Mouse (Mus musculus) 3134 (cell line): ENCODE results near the gene Srd5a2.
"Not testable (repeated sequence)": the region's sequence is repeated elsewhere in the genome, so short reads cannot be mapped to it uniquely, and the experiment has no call there.

Source experiments
- DNase-seq: peaks from one replicate; pipeline ENCODE4 v3.0.0-alpha.2; 2011; ENCODE audit warnings: low spot score; ENCODE audit not compliant: insufficient read length; ENCODE audit errors: extremely low read depth

Gene Srd5a2

GRCm38 (mm10) chr17:74047210-74048082 lies at the start of gene Srd5a2:
Gene Srd5a2 (minus strand): TSS chr17:74047916.
- DNase-seq = no peak

- peak; percentile 86 for DNase-seq
Measured at GRCm38 (mm10) chr17:74088886-74089678, 41.4 kb upstream of the Srd5a2 start.

- peak; percentile 52 for DNase-seq
Measured at GRCm38 (mm10) chr17:74088016-74088415, 40.3 kb upstream of the Srd5a2 start.

- peak; percentile 79 for DNase-seq
Measured at GRCm38 (mm10) chr17:74083370-74083769, 35.7 kb upstream of the Srd5a2 start.

GRCm38 (mm10) chr17:74080076-74080615 lies 32.4 kb upstream of the Srd5a2 start:
- DNase-seq = peak; percentile 43

GRCm38 (mm10) chr17:74078776-74079495 lies 31.2 kb upstream of the Srd5a2 start:
- DNase-seq = no peak

- not testable (repeated sequence) for DNase-seq
Measured at GRCm38 (mm10) chr17:74073067-74073466, 25.4 kb upstream of the Srd5a2 start.

- DNase-seq = not testable (repeated sequence)
Measured at GRCm38 (mm10) chr17:74062763-74063162, 15.0 kb upstream of the Srd5a2 start.

GRCm38 (mm10) chr17:74048229-74048816 lies 607 bp upstream of the Srd5a2 start:
- no peak for DNase-seq

- no peak for DNase-seq
Measured at GRCm38 (mm10) chr17:74043754-74044153, 4.0 kb downstream of the Srd5a2 start.

GRCm38 (mm10) chr17:74020526-74021203 lies 27.1 kb downstream of the Srd5a2 start:
- peak; percentile 47 for DNase-seq

- peak; percentile 44 for DNase-seq
Measured at GRCm38 (mm10) chr17:74018281-74018680, 29.4 kb downstream of the Srd5a2 start.

- DNase-seq = no peak
Measured at GRCm38 (mm10) chr17:74017649-74018048, 30.1 kb downstream of the Srd5a2 start.

- DNase-seq = no peak
Measured at GRCm38 (mm10) chr17:74015128-74015527, 32.6 kb downstream of the Srd5a2 start.

GRCm38 (mm10) chr17:74008680-74009079 lies 39.0 kb downstream of the Srd5a2 start:
- DNase-seq = no peak

GRCm38 (mm10) chr17:74007001-74007400 lies 40.7 kb downstream of the Srd5a2 start:
- DNase-seq = no peak

GRCm38 (mm10) chr17:74002396-74002795 lies 45.3 kb downstream of the Srd5a2 start:
- no peak for DNase-seq

- DNase-seq = no peak
Measured at GRCm38 (mm10) chr17:73995907-73996645, 51.6 kb downstream of the Srd5a2 start.

- no peak for DNase-seq
Measured at GRCm38 (mm10) chr17:73991264-73991663, 56.5 kb downstream of the Srd5a2 start.
